ENCODE assay signal across 17 mouse cellular contexts in the genomic region with DNA sequence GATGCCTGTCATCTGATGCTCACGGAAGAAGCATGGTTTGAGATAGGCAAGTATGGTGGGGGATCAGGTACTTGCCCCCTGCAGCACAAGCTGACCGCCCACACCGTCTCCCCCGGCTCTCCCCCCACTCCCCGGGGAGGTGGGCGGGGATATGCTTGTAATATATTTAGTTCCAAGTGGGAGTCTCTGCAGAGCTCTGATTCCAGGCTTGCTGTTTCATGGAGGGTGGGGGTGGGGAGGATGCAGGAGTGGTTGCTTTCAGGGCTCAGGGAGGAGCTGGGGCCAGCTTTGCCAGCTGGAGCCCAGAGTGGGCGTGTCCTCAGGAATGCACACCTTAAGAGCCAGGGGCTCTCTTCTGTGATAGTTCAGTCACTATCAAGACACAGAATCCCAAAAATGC. TPM values are rescaled to one million over a fixed set of nuclear protein-coding genes. Genes with fewer than 3 reads are reported as not detected.
A peak's percentile ranks its signal among the peaks of the same experiment; 100 is the strongest.
DNase-seq lines count a peak whose midpoint lies in the region; ATAC-seq and TF ChIP-seq lines count a peak whose summit lies in the region.
"Had no signal": no experiment of that assay in that cellular context is flagged by ENCODE, and none has a peak within 500 bp of the region (broad histone marks: within the 10 kb centered on the region; RNA-seq: fewer than 3 reads in every experiment).

No protein-coding gene starts in this region.

- H3K4me3 ChIP-seq in limb, embryonic 12.5 days (replicated peaks), result no peak overlapping the region
- H3K4me3 ChIP-seq in limb, embryonic 10.5 days, result no peak overlapping the region
- H3K4me3 ChIP-seq in heart, adult 2 months, result no peak overlapping the region
- H3K4me3 ChIP-seq in intestine, embryonic 16.5 days (ENCODE audit: low read length), result no peak overlapping the region

- no peaks in the 10 kb centered on the region for H3K79me2 ChIP-seq in heart, adult 2 months (replicated peaks; ENCODE audit: control insufficient read depth, insufficient read depth, low read length)

- no peak overlapping the region for H3K27ac ChIP-seq in limb, embryonic 12.5 days
- no peak overlapping the region for H3K27ac ChIP-seq in limb, embryonic 10.5 days
- H3K27ac ChIP-seq in heart, adult 2 months, result peak overlapping the region; percentile 20; the same call in 1 of the 2 replicates
- H3K27ac ChIP-seq in intestine, embryonic 16.5 days (ENCODE audit: low read length), result peak overlapping the region; percentile 3; the same call in 1 of the 2 replicates

- no peak for TF ChIP-seq CTCF in heart, adult 2 months (IDR thresholded peaks at IDR 0.05)

- peaks cover 24% of the 10 kb centered on the region for H3K4me1 ChIP-seq in limb, embryonic 12.5 days (replicated peaks)
- H3K4me1 ChIP-seq in limb, embryonic 10.5 days, result peaks cover 31% of the 10 kb centered on the region
- H3K4me1 ChIP-seq in heart, adult 2 months (ENCODE audit: control insufficient read depth, insufficient read depth, low read length), result peaks cover 7% of the 10 kb centered on the region
- peaks cover 40% of the 10 kb centered on the region for H3K4me1 ChIP-seq in intestine, embryonic 16.5 days (ENCODE audit: control insufficient read depth, insufficient read depth, low read length)

- H3K9ac ChIP-seq in limb, embryonic 12.5 days (replicated peaks), result no peak overlapping the region
- H3K9ac ChIP-seq in heart, adult 2 months (ENCODE audit: low read depth, low read length), result no peak overlapping the region
- no peak overlapping the region for H3K9ac ChIP-seq in intestine, embryonic 16.5 days (ENCODE audit: low read depth, low read length)

- no peak for TF ChIP-seq POLR2A in heart, adult 2 months (IDR thresholded peaks at IDR 0.05; ENCODE audit: insufficient read depth, low read depth, low read length)

- no peak for ATAC-seq in limb, embryonic 12.5 days (ENCODE audit: insufficient number of reproducible peaks, insufficient read depth, low FRiP score, low TSS enrichment, low read depth)
- ATAC-seq in intestine, embryonic 16.5 days, result no peak
- ATAC-seq: forebrain, embryonic 14.5 days had no signal

- WGBS in limb, embryonic 12.5 days, result 8% methylated on average over 7 of the region's 7 CpGs
- WGBS in limb, embryonic 10.5 days, result 18% methylated on average over 7 of the region's 7 CpGs
- 7% methylated on average over 7 of the region's 7 CpGs for WGBS in heart, adult 2 months
- 10% methylated on average over 7 of the region's 7 CpGs for WGBS in intestine, embryonic 16.5 days

- TF ChIP-seq EP300 in heart, adult 2 months (IDR thresholded peaks at IDR 0.05; ENCODE audit: insufficient read depth, low read depth, low read length), result no peak

- H3K36me3 ChIP-seq in limb, embryonic 12.5 days, result no peaks in the 10 kb centered on the region
- no peaks in the 10 kb centered on the region for H3K36me3 ChIP-seq in limb, embryonic 10.5 days
- no peaks in the 10 kb centered on the region for H3K36me3 ChIP-seq in heart, adult 2 months (ENCODE audit: control insufficient read depth, insufficient read depth, low read length)
- no peaks in the 10 kb centered on the region for H3K36me3 ChIP-seq in intestine, embryonic 16.5 days (ENCODE audit: control insufficient read depth, insufficient read depth, low read length)

- H3K4me2 ChIP-seq in limb, embryonic 12.5 days, result 0 out of 2 replicates have a peak overlapping the region, but pooled peaks have one; percentile 10
- H3K4me2 ChIP-seq in intestine, embryonic 16.5 days (ENCODE audit: low read depth, low read length), result peak overlapping the region; percentile 13; the same call in 1 of the 2 replicates

- DNase-seq in gastrocnemius, postnatal 4 days (ENCODE audit: low spot score in 2 of 2), result peak; percentile 36 to 37
- no peak for DNase-seq in gastrocnemius, postnatal 14 days
- no peak for DNase-seq in limb, embryonic 10.5 days (ENCODE audit: low spot score)
- peak; percentile 51 for DNase-seq in heart, adult 2 months
- no peak for DNase-seq in urinary bladder, postnatal 36 days (ENCODE audit: low spot score in 2 of 2)
- DNase-seq in adrenal gland, adult 8-10 months, result no peak
- DNase-seq: adrenal gland, postnatal 14 days; B cell, adult 2 months; cerebellum, adult 11-12 months; kidney, adult 2 months; lung, adult 2 months; midbrain, embryonic 14.5 days; spleen, adult 18-20 months; thymus, postnatal 14 days had no signal

- no peaks in the 10 kb centered on the region for H3K9me3 ChIP-seq in limb, embryonic 12.5 days
- no peaks in the 10 kb centered on the region for H3K9me3 ChIP-seq in limb, embryonic 10.5 days (replicated peaks)
- H3K9me3 ChIP-seq in intestine, embryonic 16.5 days (ENCODE audit: control insufficient read depth, low read length), result no peaks in the 10 kb centered on the region

- peaks cover 42% of the 10 kb centered on the region for H3K27me3 ChIP-seq in limb, embryonic 12.5 days
- peaks cover 45% of the 10 kb centered on the region for H3K27me3 ChIP-seq in limb, embryonic 10.5 days (ENCODE audit: low read depth, poor library complexity, severe bottlenecking)
- no peaks in the 10 kb centered on the region for H3K27me3 ChIP-seq in heart, adult 2 months (ENCODE audit: control insufficient read depth, insufficient read depth, low read length)
- H3K27me3 ChIP-seq in intestine, embryonic 16.5 days (replicated peaks; ENCODE audit: control insufficient read depth, insufficient read depth, low read length), result no peaks in the 10 kb centered on the region

- intact Hi-C loops in gastrocnemius, postnatal 14 days (cut with DNase I; ENCODE audit: low total_unique reads), result no loop called here
- intact Hi-C loops in heart, adult 2 months (cut with DNase I), result loop anchor here (5.0 kb wide), 1 partner anchor 33 kb away; no protein-coding TSS in a partner anchor

RNA-seq across cellular contexts. Expression of a gene that starts 15.0 kb away (rescaled TPM):
- total RNA-seq in gastrocnemius, postnatal 4 days (2021), result 10 to 100 TPM in 1 of 2 experiments, 1 to 10 TPM in 1; 8.1 to 10.5 TPM
- 1 to 10 TPM; 4.4 to 4.6 TPM for total RNA-seq in gastrocnemius, postnatal 14 days (2021)
- 1.2 and 1.6 TPM in 2 replicates for polyA plus RNA-seq in limb, embryonic 12.5 days (2016; fragmentation: Nextera tagmentation; extraction: Ambion mirVana)
- polyA plus RNA-seq in limb, embryonic 10.5 days (2016; fragmentation: Nextera tagmentation; extraction: Ambion mirVana), result 0.55 and 0.60 TPM in 2 replicates
- 10 to 100 TPM; 12.0 to 12.7 TPM for total RNA-seq in heart, adult 2 months (2021)
- 6.9 and 7.1 TPM in 2 replicates for polyA plus RNA-seq in heart, adult 2 months (2012; rRNA removed)
- 3.5 and 3.6 TPM in 2 replicates for polyA plus RNA-seq in intestine, embryonic 16.5 days (2015; fragmentation: Nextera tagmentation; extraction: Ambion mirVana)
- 10 to 100 TPM; 29.2 to 33.7 (median 31.2) TPM for total RNA-seq in adrenal gland, adult 8-10 months (2022)

RNA-seq across cellular contexts. Expression of a gene that starts 34.6 kb away (rescaled TPM):
- 10 to 100 TPM; 30.1 to 33.2 TPM for total RNA-seq in gastrocnemius, postnatal 4 days (2021)
- total RNA-seq in gastrocnemius, postnatal 14 days (2021), result 10 to 100 TPM; 31.1 to 34.2 TPM
- polyA plus RNA-seq in limb, embryonic 12.5 days (2016; fragmentation: Nextera tagmentation; extraction: Ambion mirVana), result 15.4 and 20.8 TPM in 2 replicates
- 20.7 and 21.9 TPM in 2 replicates for polyA plus RNA-seq in limb, embryonic 10.5 days (2016; fragmentation: Nextera tagmentation; extraction: Ambion mirVana)
- total RNA-seq in heart, adult 2 months (2021), result 10 to 100 TPM; 75.0 to 75.5 TPM
- 25.3 and 32.9 TPM in 2 replicates for polyA plus RNA-seq in heart, adult 2 months (2012; rRNA removed)
- 32.7 and 35.3 TPM in 2 replicates for polyA plus RNA-seq in intestine, embryonic 16.5 days (2015; fragmentation: Nextera tagmentation; extraction: Ambion mirVana)
- total RNA-seq in adrenal gland, adult 8-10 months (2022), result 10 to 100 TPM; 54.2 to 59.0 (median 56.8) TPM

Comparison
In these comparisons a context has a peak if more than half of its experiments do, and no peak if none do; other contexts are left out.
1. DNase-seq: peak in gastrocnemius, postnatal 4 days (2 of 2) and heart, adult 2 months (2 of 2); none in gastrocnemius, postnatal 14 days (single experiment), limb, embryonic 10.5 days (single experiment), urinary bladder, postnatal 36 days (0 of 2) and adrenal gland, adult 8-10 months (single experiment).
2. H3K27ac ChIP-seq: peak in heart, adult 2 months (single experiment) and intestine, embryonic 16.5 days (single experiment); none in limb, embryonic 12.5 days (single experiment) and limb, embryonic 10.5 days (single experiment).